Mouse (Mus musculus): ENCODE data around the gene Mecom.

DNA sequence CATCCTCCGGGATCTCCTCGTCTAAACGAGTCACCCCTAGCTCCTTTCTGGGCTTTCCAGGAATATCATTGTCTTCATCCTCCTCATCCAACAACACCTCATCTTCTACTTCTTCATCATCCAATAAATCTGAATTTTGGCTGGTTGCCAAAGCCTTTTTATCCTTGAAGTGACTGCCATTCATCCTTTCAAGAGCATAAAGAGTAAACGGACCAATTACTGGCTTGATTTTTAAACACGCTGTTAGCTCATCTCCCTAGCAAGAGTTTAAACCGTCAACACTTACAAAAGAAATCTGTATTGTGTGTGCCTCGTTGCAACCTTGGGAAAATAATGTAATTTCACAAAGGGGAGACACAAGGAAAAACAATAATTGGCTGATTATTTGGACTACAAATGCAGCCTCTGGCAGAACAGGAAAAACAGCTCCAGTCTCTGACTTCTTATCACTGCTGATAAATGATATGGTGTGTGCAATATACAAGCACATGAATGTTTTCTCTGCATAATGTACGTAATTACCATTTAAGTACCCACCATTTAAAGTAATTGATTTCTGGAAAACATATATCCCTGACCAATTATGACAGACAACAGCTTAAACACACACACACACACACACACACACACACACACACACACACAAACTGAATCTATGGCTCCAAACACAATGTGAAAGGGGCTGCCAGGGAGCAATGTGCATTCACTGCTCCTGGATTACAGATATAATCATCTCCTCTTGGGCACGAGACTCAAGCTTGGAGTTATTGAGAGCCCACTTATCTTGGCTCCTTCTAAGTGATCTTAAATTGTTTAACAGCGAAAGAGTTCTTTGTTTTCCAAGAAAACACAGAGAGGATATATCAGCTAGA, 590.2 kb downstream of the Mecom start:
- no peak for TF ChIP-seq HCFC1 (IDR thresholded peaks at IDR 0.05; ENCODE audit: borderline replicate concordance, insufficient read depth, low read length)
- TF ChIP-seq CHD2 (IDR thresholded peaks at IDR 0.05; ENCODE audit: low read depth, low read length), result no peak
- no peak for TF ChIP-seq MAFK (IDR thresholded peaks at IDR 0.05; ENCODE audit: insufficient read depth, low read depth, low read length)
- TF ChIP-seq ZNF384 (IDR thresholded peaks at IDR 0.05; ENCODE audit: low read depth, low read length), result no peak
